Mouse (Mus musculus): ENCODE measurements around the gene Auts2. TPM values are rescaled to one million over a fixed set of nuclear protein-coding genes. Genes with fewer than 3 reads are reported as not detected.
A peak's percentile ranks its signal among the peaks of the same experiment; 100 is the strongest.

Auts2 gene
- polyA plus RNA-seq, 1 experiment from 2014 or later = 69.8 TPM

- H3K27me3 ChIP-seq = peaks cover 11% of the 10 kb centered on the region
These were observed 946.6 kb downstream of the Auts2 start for GRCm38 (mm10) chr5:131596591-131596990.

DNA sequence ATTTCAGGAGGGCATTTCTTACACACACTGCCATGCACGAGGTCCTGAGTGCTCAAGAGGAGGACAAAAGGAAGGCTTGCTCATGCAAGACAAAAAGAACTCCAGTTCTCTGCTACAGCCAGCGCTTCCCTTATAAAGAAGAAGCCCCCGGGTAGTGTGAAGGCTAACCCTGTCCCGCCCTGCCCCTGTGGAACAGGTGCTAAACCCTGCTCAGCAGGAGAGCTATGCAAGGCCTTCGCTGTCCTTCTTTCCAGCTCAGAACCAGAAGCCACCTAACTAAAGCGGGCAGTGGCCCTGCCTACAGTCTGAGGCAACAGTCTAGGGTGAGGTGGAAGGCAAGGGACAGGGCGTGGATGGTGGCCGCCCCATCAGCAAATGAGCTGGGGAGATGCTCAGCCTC lies 947.4 kb downstream of the Auts2 start:
- H3K36me3 ChIP-seq = no peaks in the 10 kb centered on the region
- no peak overlapping the region for H3K27ac ChIP-seq
- no peak for ATAC-seq (ENCODE audit: insufficient number of reproducible peaks, insufficient read depth, low FRiP score, low TSS enrichment, low read depth)
- peaks cover 31% of the 10 kb centered on the region for H3K4me1 ChIP-seq
- H3K9me3 ChIP-seq = no peaks in the 10 kb centered on the region
- no peak overlapping the region for H3K4me3 ChIP-seq
- no peak overlapping the region for H3K9ac ChIP-seq
- peaks cover 11% of the 10 kb centered on the region for H3K27me3 ChIP-seq
- no peak overlapping the region for H3K4me2 ChIP-seq
- 33% methylated on average over 8 of the region's 8 CpGs for WGBS

More at GRCm38 (mm10) chr5:131596591-131596990, 946.6 kb downstream of the Auts2 start:
- Histone ChIP-seq H3K4me2 (no peak overlapping the region), H3K9me3 (no peaks in the 10 kb centered on the region), H3K36me3 (no peaks in the 10 kb centered on the region), H3K27ac (no peak overlapping the region), H3K9ac (no peak overlapping the region), H3K4me3 (no peak overlapping the region), H3K4me1 (peaks cover 39% of the 10 kb centered on the region)
- 4% methylated on average over 10 of the region's 10 CpGs for WGBS
- ATAC-seq (ENCODE audit: insufficient number of reproducible peaks, insufficient read depth, low FRiP score, low TSS enrichment, low read depth) = no peak

DNA sequence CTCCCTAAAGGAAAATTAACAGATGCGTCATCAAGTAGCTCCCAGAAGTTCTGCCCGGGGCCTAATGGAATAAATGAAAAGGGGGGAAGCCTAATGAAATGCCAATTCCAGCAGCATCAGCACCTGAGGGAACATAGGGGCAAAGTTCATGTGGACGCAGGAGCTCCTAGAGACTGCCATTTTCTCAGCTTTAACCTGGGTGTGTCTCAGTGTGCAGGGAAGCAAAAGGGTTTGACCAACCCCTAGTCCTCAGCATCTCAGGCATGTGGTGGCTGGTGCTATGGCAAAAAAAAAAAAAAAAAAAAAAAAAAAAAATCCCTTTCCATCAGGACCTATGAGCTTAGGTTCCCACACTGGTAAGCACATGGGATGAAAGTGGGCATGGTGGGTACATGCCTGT lies 948.5 kb downstream of the Auts2 start:
- peaks cover 11% of the 10 kb centered on the region for H3K27me3 ChIP-seq
- no peak overlapping the region for H3K9ac ChIP-seq
- 71% methylated on average over 3 of the region's 3 CpGs for WGBS
- H3K4me3 ChIP-seq = no peak overlapping the region
- no peak for ATAC-seq (ENCODE audit: insufficient number of reproducible peaks, insufficient read depth, low FRiP score, low TSS enrichment, low read depth)
- no peak overlapping the region for H3K27ac ChIP-seq
- no peak overlapping the region for H3K4me2 ChIP-seq
- H3K36me3 ChIP-seq = no peaks in the 10 kb centered on the region
- H3K9me3 ChIP-seq = no peaks in the 10 kb centered on the region
- peaks cover 22% of the 10 kb centered on the region for H3K4me1 ChIP-seq

GRCm38 (mm10) chr5:131593261-131593660 lies 949.9 kb downstream of the Auts2 start:
- Histone ChIP-seq H3K4me3 (no peak overlapping the region), H3K27ac (no peak overlapping the region), H3K27me3 (peaks cover 11% of the 10 kb centered on the region), H3K36me3 (no peaks in the 10 kb centered on the region), H3K9ac (no peak overlapping the region), H3K9me3 (no peaks in the 10 kb centered on the region), H3K4me1 (peaks cover 22% of the 10 kb centered on the region), H3K4me2 (no peak overlapping the region)
- 93% methylated on average over 10 of the region's 10 CpGs for WGBS
- ATAC-seq (ENCODE audit: insufficient number of reproducible peaks, insufficient read depth, low FRiP score, low TSS enrichment, low read depth) = no peak

DNA sequence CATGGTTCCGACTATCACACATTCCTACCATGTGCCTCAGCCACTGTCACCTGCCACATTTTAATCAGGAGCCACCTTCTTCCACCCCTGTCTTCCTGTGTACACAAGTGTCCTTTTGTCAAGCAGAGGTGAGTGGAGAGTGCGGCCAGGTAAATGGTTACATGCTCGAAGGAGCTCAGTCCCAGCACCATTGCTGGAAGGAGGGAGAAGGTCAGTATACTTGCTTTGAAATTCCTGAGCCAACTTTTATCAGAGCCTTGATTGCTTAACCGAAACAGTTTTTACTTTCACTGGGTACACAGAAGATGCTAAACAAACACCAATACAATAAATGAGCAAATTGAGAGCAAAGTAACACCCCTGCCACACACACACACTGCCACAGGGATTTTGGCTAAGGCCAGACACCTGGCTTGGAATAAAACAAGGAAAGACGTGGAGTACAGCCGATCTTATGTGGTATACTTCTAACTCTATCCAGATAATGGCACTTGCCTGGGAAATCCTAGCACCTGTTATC lies 953.1 kb downstream of the Auts2 start:
- H3K9me3 ChIP-seq = no peaks in the 10 kb centered on the region
- ATAC-seq (ENCODE audit: insufficient number of reproducible peaks, insufficient read depth, low FRiP score, low TSS enrichment, low read depth) = no peak
- 86% methylated on average over 6 of the region's 6 CpGs for WGBS
- no peaks in the 10 kb centered on the region for H3K36me3 ChIP-seq
- H3K4me1 ChIP-seq = peaks cover 17% of the 10 kb centered on the region
- H3K9ac ChIP-seq = no peak overlapping the region
- H3K27ac ChIP-seq = no peak overlapping the region
- H3K27me3 ChIP-seq = no peaks in the 10 kb centered on the region; the same call in 1 of the 2 replicates
- H3K4me2 ChIP-seq = no peak overlapping the region
- H3K4me3 ChIP-seq = no peak overlapping the region

DNA sequence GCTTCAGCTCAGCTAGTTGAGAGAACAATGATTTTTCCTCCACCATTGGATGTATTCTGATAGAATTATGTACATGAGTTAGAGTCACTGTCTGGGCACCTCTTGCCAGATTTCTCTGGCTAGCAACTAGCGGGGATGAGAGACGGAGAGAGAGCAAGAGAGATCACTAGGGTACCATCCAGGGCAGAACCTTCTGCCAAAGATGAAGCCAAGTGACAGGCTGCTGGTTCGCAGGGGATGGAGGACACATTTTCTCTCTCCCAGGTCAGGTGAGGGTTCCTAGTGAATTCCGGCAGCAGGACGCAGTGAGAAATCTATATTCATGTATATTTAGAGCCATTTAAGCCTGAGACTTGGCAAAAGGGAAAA lies 956.8 kb downstream of the Auts2 start:
- Histone ChIP-seq H3K4me3 (no peak overlapping the region), H3K27me3 (peaks cover 5% of the 10 kb centered on the region; the same call in 1 of the 2 replicates), H3K4me2 (no peak overlapping the region), H3K4me1 (peaks cover 39% of the 10 kb centered on the region), H3K9me3 (no peaks in the 10 kb centered on the region), H3K36me3 (no peaks in the 10 kb centered on the region), H3K27ac (no peak overlapping the region), H3K9ac (no peak overlapping the region)
- no peak for ATAC-seq (ENCODE audit: insufficient number of reproducible peaks, insufficient read depth, low FRiP score, low TSS enrichment, low read depth)
- WGBS = 80% methylated on average over 5 of the region's 5 CpGs

DNA sequence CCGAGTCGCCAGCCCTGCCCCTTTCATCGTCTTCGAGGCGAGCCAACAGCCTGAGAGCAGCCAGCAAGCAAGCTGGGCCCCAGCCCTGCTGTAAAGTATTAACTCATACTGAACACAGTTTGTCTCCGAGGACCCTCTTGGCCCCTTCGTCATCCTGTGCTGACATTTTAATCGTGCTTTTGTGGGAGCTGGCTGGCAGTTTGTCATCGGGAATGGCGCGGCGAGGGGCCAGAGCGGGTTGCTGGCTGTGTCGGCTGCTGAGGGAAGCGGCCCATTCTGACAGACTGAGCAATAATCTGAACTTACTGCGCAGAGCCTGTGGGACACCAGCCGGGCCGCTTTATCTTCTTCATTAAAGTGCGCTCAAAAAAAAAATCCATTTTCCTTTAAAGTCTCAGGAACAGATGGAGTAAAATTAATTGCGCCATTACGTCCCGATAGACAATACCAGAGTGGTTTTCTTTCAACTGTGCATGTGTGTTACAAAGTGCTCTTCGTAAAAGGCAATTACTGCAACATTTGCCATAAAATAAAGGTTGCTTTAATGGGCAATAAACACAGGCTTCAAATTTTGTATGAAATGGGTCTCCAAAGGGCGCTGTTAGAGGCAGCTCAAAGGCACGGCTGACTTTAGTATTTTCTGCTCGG lies 957.3 kb downstream of the Auts2 start:
- Histone ChIP-seq H3K4me2 (peak overlapping the region; percentile 30), H3K4me1 (peaks cover 42% of the 10 kb centered on the region), H3K27me3 (peaks cover 5% of the 10 kb centered on the region; the same call in 1 of the 2 replicates), H3K9ac (no peak overlapping the region), H3K36me3 (no peaks in the 10 kb centered on the region), H3K9me3 (no peaks in the 10 kb centered on the region), H3K4me3 (no peak overlapping the region), H3K27ac (no peak overlapping the region)
- WGBS = 43% methylated on average over 26 of the region's 26 CpGs
- no peak for ATAC-seq (ENCODE audit: insufficient number of reproducible peaks, insufficient read depth, low FRiP score, low TSS enrichment, low read depth)

DNA sequence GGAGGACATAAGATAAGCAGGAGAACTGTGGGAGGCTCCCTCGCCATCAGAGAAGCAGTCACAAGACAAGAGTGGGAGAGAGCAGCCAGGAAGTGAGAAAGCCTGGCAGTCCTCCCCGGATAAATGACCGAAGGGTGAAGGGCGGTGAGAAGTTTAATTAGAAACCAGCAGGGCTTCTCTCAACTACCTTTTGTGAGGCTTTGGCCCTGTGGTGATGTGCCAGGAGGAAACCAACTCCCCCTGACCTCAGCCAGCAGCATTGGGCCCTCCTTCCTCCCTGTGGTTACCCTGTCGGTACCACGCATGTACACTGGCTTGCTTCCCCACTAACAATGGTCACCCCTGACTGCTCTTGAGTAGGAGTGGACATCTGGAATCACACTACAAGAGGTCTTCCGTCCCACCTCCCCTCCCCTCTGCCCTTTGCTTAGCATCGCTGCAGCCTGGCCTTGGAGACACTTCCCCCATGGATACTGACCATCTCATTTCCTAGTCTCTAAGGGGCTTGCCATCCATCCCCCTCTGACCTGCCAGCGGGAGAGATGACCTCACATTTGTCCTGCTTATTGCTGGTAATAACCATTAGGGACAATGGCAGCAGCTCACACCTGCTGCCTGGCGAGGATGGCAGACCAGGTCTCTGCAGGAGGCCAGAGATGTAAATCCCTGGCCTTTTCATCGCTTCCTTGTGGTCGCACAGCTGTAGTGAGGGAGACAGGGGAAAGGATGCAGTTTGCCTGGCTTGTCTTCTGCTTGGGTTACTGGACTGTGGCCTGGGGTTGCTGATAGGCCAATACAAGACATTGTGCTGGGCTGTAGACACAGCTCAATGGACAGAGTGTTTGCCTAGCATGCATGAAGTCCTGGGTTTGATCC lies 958.6 kb downstream of the Auts2 start:
- Histone ChIP-seq H3K27me3 (peaks cover 5% of the 10 kb centered on the region; the same call in 1 of the 2 replicates), H3K36me3 (no peaks in the 10 kb centered on the region), H3K4me2 (no peak overlapping the region), H3K4me3 (no peak overlapping the region), H3K4me1 (peaks cover 42% of the 10 kb centered on the region), H3K9ac (no peak overlapping the region), H3K27ac (no peak overlapping the region), H3K9me3 (no peaks in the 10 kb centered on the region)
- ATAC-seq (ENCODE audit: insufficient number of reproducible peaks, insufficient read depth, low FRiP score, low TSS enrichment, low read depth) = no peak
- 51% methylated on average over 12 of the region's 12 CpGs for WGBS

DNA sequence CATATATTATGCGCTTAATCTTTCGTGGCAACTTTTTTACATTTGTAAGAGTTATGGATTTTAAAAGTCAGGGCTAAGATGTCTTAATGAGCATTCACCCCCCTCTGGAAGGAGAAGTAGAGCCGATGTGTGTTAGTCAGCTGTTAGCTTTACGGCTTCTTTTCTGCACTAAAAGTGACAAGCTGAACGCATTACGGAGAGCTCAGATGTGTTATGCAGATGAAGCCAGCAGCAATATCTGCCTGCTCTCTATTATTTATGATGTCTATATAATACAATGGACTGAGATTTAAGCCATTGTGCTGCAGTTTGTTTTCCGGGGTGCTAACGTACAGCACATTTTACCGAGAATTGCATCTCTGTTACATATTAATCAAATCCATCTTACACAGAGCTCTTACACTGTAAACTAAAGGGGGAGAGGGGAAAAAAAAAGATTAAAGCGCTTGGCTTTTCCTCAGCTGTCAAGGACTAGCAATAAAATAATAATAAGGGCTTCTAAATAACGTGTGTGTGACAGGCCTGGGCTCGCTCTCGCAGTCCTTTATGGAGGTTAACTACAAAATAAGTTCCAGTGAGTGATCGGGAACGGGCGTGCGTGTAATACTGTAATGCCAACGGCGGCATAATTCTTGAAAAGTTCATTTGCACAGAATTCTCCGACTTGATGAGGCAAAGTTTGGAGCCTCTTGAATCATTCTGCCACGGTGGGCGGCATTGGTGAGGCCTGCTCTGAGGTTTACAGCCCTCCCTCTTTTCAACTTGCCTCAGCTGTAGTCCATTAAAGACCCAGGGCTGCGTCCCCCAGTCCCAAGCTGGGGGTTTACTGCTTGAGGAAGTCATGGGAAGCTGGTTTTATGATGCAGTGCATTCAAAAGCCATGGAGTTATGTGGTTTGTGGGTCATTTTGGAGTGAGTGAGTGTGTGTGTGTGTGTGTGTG lies 961.8 kb downstream of the Auts2 start:
- H3K36me3 ChIP-seq = no peaks in the 10 kb centered on the region
- H3K9ac ChIP-seq = no peak overlapping the region
- H3K27ac ChIP-seq = peak overlapping the region; percentile 61
- H3K4me3 ChIP-seq = no peak overlapping the region
- H3K27me3 ChIP-seq = peaks cover 5% of the 10 kb centered on the region; the same call in 1 of the 2 replicates
- no peak; the same call in 1 of the 2 replicates for ATAC-seq (ENCODE audit: insufficient number of reproducible peaks, insufficient read depth, low FRiP score, low TSS enrichment, low read depth)
- peak overlapping the region; percentile 12; the same call in 1 of the 2 replicates for H3K4me2 ChIP-seq
- WGBS = 40% methylated on average over 23 of the region's 23 CpGs
- H3K4me1 ChIP-seq = peaks cover 39% of the 10 kb centered on the region
- no peaks in the 10 kb centered on the region for H3K9me3 ChIP-seq

DNA sequence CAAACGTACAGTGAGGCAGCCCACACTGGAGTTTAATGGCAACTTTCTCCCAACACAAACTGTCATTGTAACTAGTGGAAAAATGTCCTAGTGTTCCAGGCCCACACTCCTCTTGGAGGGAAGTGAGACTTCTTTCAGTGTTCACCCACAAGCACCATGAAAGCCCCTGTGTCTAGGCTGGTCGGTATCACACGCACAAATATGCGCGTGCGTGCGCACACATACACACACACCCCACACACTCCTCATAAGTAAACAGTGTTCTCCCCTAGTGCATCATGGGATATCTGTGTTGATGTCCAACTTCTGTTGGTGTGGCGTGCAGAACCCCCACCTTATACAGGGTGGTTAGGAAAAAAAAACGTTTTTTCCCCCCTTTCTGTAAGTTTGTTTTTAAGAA lies 964.4 kb downstream of the Auts2 start:
- no peak overlapping the region for H3K4me3 ChIP-seq
- WGBS = 87% methylated on average over 9 of the region's 9 CpGs
- ATAC-seq (ENCODE audit: insufficient number of reproducible peaks, insufficient read depth, low FRiP score, low TSS enrichment, low read depth) = no peak
- H3K4me2 ChIP-seq = no peak overlapping the region
- no peaks in the 10 kb centered on the region for H3K9me3 ChIP-seq
- H3K27me3 ChIP-seq = no peaks in the 10 kb centered on the region
- no peak overlapping the region for H3K9ac ChIP-seq
- H3K36me3 ChIP-seq = no peaks in the 10 kb centered on the region
- no peak overlapping the region for H3K27ac ChIP-seq
- H3K4me1 ChIP-seq = peaks cover 32% of the 10 kb centered on the region

GRCm38 (mm10) chr5:131575733-131576265 lies 967.3 kb downstream of the Auts2 start:
- no peak for ATAC-seq (ENCODE audit: insufficient number of reproducible peaks, insufficient read depth, low FRiP score, low TSS enrichment, low read depth)
- Histone ChIP-seq H3K4me1 (peaks cover 13% of the 10 kb centered on the region), H3K27ac (no peak overlapping the region), H3K4me3 (no peak overlapping the region), H3K27me3 (no peaks in the 10 kb centered on the region), H3K36me3 (no peaks in the 10 kb centered on the region), H3K4me2 (no peak overlapping the region), H3K9ac (no peak overlapping the region), H3K9me3 (no peaks in the 10 kb centered on the region)
- 70% methylated on average over 11 of the region's 11 CpGs for WGBS
